Mouse (Mus musculus) E14TG2a.4 (cell line): ENCODE measurements around the gene Mex3d.

Experiments
- CTCF ChIP-seq: conservative IDR thresholded peaks from 2 replicates; pipeline ENCODE4 v1.5.1; 2014; ENCODE audit warnings: low read length
- NANOG ChIP-seq: IDR thresholded peaks from 2 replicates; pipeline ENCODE4 v1.6.1; 2014; ENCODE audit warnings: borderline replicate concordance, low read length, mixed read lengths

GRCm38 (mm10) chr10:80389185-80389708, 1.8 kb upstream of the Mex3d start:
- TF ChIP-seq CTCF (no peak), NANOG (no peak)
